Mouse (Mus musculus) WW6 (cell line): ENCODE data around the gene BC030867.
A peak's percentile ranks its signal among the peaks of the same experiment; 100 is the strongest.

Experiments
- DNase-seq: peaks from one replicate; pipeline ENCODE4 v3.0.0-alpha.2; 2013; ENCODE audit warnings: low read depth, low spot score

Gene BC030867

GRCm38 (mm10) chr11:102248630-102249230 lies at the start of gene BC030867:
Gene BC030867 (plus strand): TSS chr11:102248882.
- peak; percentile 98 for DNase-seq

- DNase-seq: no peak
Observed at GRCm38 (mm10) chr11:102199856-102200255, 48.8 kb upstream of the BC030867 start.

- no peak for DNase-seq
Observed at GRCm38 (mm10) chr11:102201408-102201821, 47.3 kb upstream of the BC030867 start.

- DNase-seq: no peak
Observed at GRCm38 (mm10) chr11:102206481-102206880, 42.2 kb upstream of the BC030867 start.

GRCm38 (mm10) chr11:102207825-102208777 lies 40.6 kb upstream of the BC030867 start:
- no peak for DNase-seq

- DNase-seq: no peak
Observed at GRCm38 (mm10) chr11:102208846-102209245, 39.8 kb upstream of the BC030867 start.

- DNase-seq: no peak
Observed at GRCm38 (mm10) chr11:102209742-102210141, 38.9 kb upstream of the BC030867 start.

GRCm38 (mm10) chr11:102210185-102210584 lies 38.5 kb upstream of the BC030867 start:
- no peak for DNase-seq

- no peak for DNase-seq
Observed at GRCm38 (mm10) chr11:102211011-102211410, 37.7 kb upstream of the BC030867 start.

GRCm38 (mm10) chr11:102211936-102212341 lies 36.7 kb upstream of the BC030867 start:
- no peak for DNase-seq

- DNase-seq: no peak
Observed at GRCm38 (mm10) chr11:102214430-102215156, 34.1 kb upstream of the BC030867 start.

- no peak for DNase-seq
Observed at GRCm38 (mm10) chr11:102215511-102215910, 33.2 kb upstream of the BC030867 start.

- no peak for DNase-seq
Observed at GRCm38 (mm10) chr11:102216056-102216885, 32.4 kb upstream of the BC030867 start.

GRCm38 (mm10) chr11:102216886-102217240 lies 31.8 kb upstream of the BC030867 start:
- DNase-seq: no peak

GRCm38 (mm10) chr11:102217396-102217795 lies 31.3 kb upstream of the BC030867 start:
- no peak for DNase-seq

GRCm38 (mm10) chr11:102217876-102218430 lies 30.7 kb upstream of the BC030867 start:
- no peak for DNase-seq

- no peak for DNase-seq
Observed at GRCm38 (mm10) chr11:102218783-102219182, 29.9 kb upstream of the BC030867 start.

- no peak for DNase-seq
Observed at GRCm38 (mm10) chr11:102219247-102219993, 29.3 kb upstream of the BC030867 start.

GRCm38 (mm10) chr11:102219994-102220346 lies 28.7 kb upstream of the BC030867 start:
- DNase-seq: no peak

- DNase-seq: no peak
Observed at GRCm38 (mm10) chr11:102220451-102220850, 28.2 kb upstream of the BC030867 start.
